Mouse (Mus musculus): Measurements from ENCODE around the gene Ackr2.
A peak's percentile ranks its signal among the peaks of the same experiment; 100 is the strongest.

Ackr2 gene

GRCm38 (mm10) chr9:121916102-121916501 is 17.9 kb downstream of the Ackr2 start, which contains the start of gene Cyp8b1:
Cyp8b1 (minus strand) TSS chr9:121916305.
- no peak for DNase-seq (ENCODE audit: low spot score)

GRCm38 (mm10) chr9:121919027-121919501 is 20.9 kb downstream of the Ackr2 start:
- no peak for DNase-seq (ENCODE audit: low spot score)

DNA sequence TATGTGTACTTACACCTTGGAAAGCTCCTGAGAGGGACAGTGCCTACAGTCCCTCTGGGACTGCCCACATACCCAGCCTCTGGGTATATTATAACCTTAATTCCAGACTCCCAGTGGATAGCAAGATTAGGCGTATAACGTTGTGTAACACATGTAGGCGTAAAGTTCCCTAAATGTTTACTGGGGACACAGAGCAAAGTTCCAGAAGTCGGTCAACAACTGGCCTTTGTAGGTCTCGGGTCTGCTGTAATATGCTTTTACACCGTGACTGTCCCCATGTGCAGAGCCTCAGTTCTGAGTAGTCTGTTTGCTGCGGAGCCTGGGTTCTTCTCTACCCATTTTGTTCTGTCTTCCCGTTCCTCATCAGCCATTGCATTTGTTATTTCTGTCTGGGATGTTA is 25.3 kb downstream of the Ackr2 start:
- no peak for DNase-seq (ENCODE audit: low spot score)

GRCm38 (mm10) chr9:121923906-121924305 is 25.8 kb downstream of the Ackr2 start:
- DNase-seq (ENCODE audit: low spot score): no peak

DNA sequence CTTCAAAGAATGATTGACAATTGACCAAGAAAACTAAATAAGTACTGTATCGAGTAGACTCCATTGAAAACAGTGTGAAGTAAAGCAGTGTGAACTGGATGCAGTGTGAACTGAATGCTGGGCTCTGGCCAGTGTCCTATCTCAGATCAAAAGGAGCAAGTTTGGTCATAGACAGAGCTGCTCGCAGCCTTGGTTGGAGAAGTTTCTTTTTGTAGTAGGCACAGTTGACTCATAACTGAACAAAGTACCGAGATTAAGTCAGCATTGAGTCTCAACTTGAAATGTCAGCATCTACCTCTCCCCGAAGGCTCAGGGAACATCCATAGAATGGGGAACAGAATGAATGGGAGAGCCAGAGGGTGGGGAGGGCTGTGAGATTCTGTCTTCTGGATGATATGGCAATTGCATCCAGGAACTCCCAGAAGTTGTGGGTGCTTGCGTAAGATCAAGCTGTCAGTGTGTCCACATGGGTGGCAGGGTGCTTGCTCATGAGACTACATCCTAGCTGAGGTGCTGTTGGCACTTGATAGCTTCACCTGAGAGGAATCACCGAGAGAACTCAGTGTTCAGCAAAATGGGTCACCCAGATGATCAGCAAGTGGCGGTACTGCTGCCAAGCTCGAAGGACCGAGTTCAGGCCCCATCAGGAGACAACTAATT is 26.9 kb downstream of the Ackr2 start:
- DNase-seq (ENCODE audit: low spot score): no peak

DNA sequence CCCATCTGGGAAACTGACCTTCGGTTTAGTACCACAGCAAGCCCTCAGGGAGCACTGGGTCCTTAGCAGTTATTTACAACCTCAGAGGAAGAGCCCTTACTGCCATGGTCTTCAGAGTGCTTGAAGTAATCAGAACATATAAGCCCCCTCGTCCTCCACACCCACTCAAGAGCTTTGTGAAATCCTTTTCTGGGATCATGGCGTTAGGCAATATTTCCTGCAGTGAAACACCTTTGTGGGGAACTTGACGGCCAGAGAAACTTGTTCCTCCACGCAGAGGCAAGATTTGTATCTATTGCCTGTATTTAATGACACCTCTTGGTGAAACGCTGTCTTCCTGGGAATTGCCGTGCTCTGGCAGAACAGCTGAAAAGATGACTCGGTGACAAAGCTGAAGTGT is 27.8 kb downstream of the Ackr2 start:
- DNase-seq (ENCODE audit: low spot score): no peak

- DNase-seq (ENCODE audit: low spot score): no peak
Observed at GRCm38 (mm10) chr9:121926634-121927405, 28.7 kb downstream of the Ackr2 start.

DNA sequence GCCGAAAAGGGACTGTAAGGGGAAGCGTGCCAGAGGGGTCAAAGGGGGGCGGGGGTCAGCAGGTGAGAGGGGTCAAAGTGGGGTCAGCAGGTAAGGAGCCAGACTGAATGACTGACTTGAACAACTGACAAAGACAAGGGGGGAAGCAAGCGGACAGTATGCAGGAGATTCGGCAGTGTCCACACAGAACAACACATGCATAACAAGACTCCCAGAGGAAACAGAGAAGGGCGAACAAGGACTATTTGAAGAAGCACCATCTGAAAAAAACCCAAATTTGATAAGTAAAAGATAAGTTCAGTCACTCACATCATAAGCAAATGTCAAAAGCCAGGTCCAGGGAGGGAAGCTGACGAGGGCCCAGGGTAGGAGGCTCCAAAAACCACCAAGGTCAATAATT is 29.6 kb downstream of the Ackr2 start:
- no peak for DNase-seq (ENCODE audit: low spot score)

- DNase-seq (ENCODE audit: low spot score): peak; percentile 36
Observed at GRCm38 (mm10) chr9:121928498-121928897, 30.3 kb downstream of the Ackr2 start.

DNA sequence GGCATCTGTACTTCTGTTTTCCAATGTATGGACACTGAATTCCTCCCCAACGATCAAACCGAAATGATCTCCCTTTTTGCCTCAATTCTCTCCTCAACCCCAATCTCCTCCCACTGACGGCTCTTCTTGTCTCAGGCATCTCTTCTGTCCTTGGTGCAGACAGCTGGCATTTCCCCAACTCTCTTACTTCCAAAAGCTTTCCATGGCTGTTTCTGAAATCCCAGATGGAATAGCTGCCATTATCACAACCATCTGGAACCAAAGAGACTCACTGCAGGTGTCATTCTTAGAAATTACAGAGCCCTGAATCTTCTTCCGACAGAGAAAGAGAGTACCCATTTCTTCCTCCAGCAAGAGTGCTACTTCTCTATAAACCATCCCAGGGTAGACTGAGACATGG is 36.7 kb downstream of the Ackr2 start:
- no peak for DNase-seq (ENCODE audit: low spot score)

DNA sequence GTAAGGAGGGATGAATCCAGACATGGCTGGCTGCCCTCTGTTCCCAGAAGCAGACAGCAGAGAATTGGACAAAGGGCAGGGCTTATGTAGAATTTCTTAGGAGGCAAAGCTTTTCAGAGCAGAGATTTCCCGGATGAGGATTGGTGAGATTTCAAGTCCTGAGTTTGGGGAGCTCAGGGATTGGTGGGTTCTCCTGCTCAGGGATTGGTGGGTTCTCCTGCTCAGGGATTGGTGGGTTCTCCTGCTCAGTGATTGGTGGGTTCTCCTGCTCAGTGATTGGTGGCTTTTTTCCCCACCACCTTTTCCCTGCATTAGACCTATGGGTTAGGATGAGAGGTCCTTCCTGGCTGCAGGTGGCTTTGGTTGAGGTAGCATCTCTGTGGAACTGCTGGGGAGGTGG is 38.8 kb downstream of the Ackr2 start:
- no peak for DNase-seq (ENCODE audit: low spot score)

GRCm38 (mm10) chr9:121937451-121937864 is 39.3 kb downstream of the Ackr2 start:
- no peak for DNase-seq (ENCODE audit: low spot score)

GRCm38 (mm10) chr9:121937944-121938355 is 39.8 kb downstream of the Ackr2 start:
- no peak for DNase-seq (ENCODE audit: low spot score)

GRCm38 (mm10) chr9:121943005-121943404 is 44.9 kb downstream of the Ackr2 start:
- DNase-seq (ENCODE audit: low spot score): no peak

DNA sequence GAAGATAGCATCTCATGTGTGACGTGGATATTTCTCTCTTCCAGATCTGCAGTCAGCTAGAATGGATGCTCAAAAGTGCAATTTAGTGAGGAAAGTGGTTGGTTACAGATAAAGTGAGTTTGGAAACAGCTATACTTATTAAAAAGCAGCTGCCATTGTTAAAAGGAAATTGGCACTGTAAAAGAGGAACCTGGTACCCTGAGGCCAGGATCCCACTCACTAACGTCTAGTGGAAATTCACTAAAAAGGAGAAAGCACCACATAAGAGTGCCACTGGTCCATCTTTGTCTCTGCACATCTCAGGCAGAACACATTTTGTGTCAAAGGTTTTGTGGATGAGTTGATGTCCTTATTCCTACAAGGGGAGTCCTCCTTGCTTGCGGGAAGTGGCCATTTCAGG is 45.5 kb downstream of the Ackr2 start:
- no peak for DNase-seq (ENCODE audit: low spot score)

- DNase-seq (ENCODE audit: low spot score): peak; percentile 71
Observed at GRCm38 (mm10) chr9:121947784-121948183, 49.6 kb downstream of the Ackr2 start.

- no peak for DNase-seq (ENCODE audit: low spot score)
Observed at GRCm38 (mm10) chr9:121948431-121948830, 50.3 kb downstream of the Ackr2 start.

DNA sequence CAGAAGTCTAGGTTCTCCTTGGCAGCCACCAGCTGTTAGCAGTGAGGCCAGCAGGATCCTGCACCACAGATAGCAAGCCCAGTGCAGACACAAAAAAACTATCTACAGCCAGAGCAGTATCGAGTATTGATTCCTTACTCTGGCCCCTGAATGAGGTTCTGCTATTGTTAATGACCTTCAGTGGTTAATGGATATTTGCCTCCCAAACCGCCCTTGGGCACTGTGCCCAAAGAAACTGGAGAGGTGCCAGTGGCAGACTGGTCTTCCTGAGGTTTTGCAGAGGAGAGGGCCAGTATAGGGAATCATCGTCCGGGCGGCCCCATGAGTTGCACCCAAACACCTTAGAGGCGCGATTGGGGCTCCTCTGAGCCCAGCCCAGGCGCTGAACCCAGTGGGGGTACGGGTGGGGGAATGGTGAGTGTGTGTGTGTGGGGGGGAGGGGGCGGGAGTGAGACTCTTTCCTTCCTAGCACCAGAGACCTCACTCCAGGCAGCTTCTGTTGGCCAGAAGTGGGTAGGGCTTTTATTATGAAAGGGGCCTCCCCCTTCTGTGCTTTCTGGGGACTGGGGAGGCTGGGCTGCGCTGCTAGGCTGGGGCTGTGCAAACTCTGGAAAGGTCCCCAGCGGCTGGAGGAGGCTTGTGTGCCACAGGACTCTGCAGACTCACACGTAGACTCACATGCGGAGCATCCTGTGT is 52.4 kb downstream of the Ackr2 start, which contains the start of gene Fam198a:
Gene Fam198a, plus strand, starts transcription at position 571 of the 696 bp plus-strand sequence.
- DNase-seq (ENCODE audit: low spot score): peak; percentile 90

DNA sequence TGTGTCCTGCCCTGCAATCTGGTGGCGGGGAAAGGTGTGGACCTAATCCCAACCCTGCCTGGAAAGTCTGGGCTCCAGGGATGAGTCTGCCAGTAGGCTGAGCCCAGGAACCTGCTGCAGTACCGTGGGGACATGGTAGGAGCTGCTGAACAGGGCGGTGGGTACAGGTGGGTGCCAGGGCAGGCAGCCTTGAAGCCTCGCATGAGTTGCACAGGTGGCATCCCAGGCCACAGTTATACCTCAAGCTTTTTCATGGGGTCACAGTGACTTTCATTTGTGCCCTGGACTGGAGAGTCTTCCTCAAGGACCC is 52.9 kb downstream of the Ackr2 start:
- no peak for DNase-seq (ENCODE audit: low spot score)

DNA sequence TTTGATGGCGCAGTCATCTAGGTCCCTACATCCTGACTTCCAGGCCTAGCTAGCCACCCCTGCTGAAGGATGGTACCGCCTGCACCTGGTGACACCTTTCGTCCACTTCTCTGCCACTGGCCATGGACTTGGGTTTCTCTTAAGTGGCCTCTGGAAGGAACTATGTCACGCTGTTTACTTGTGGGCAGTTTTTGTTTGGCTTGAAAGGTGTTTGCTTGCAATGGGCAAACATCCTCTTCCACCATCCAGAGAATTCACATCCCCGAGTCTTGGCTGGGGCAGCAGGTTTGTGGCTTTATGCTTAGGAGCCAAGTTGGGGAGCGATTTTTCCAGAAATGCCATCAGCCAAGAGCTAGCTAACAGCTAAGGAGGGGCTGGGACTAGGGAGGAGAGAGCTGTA is 54.4 kb downstream of the Ackr2 start:
- DNase-seq (ENCODE audit: low spot score): no peak

DNA sequence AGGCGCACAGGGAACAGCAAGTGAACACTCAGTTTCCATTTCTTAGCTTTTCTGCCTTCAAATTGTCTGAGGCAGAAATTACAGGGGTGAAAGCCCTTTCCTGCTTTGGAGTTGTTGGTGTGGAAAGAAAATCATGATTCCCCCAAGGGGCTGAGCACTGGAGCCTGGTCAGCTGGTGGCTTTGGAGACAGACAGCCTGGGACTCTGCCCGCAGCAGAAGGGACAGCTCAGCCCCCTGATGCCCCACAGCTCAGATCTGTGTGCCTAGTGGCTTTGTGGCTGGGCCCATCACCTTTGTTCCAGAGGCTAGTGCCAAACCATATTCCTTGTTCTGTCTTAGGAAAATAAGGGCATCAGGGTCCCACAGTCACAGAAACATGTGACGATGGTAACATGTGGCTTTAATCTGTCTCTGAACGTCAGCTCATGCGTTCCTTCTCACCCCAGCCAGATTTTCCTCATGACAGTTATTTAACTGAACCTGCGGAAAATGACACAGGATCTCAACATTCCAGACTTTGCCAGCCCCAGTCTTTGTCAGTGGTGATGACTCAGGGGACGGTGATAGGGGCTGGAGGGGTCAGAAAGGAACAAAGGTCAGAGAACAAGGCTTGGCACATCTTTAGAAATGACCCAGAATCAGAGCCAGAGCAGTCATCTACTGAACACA is 61.9 kb downstream of the Ackr2 start:
- DNase-seq (ENCODE audit: low spot score): no peak
